Comparison of ENCODE assay signal across 8 mouse cellular contexts in genomic region chr4:123105451-123105790, GRCm38 (mm10). TPM values are rescaled to one million over a fixed set of nuclear protein-coding genes. Genes with fewer than 3 reads are reported as not detected.
DNase-seq lines count a peak whose midpoint lies in the region; ATAC-seq lines count a peak whose summit lies in the region.

No protein-coding gene starts in this region.

- peaks cover 48% of the 10 kb centered on the region for H3K27me3 ChIP-seq in heart, embryonic 15.5 days
- H3K27me3 ChIP-seq in embryonic facial prominence, embryonic 10.5 days (replicated peaks; ENCODE audit: low read depth, poor library complexity, severe bottlenecking), result peaks cover 63% of the 10 kb centered on the region
- H3K27me3 ChIP-seq in hindbrain, embryonic 16.5 days (replicated peaks; ENCODE audit: control insufficient read depth, insufficient read depth, low read length), result peaks cover 28% of the 10 kb centered on the region
- H3K27me3 ChIP-seq in midbrain, embryonic 13.5 days, result peaks cover 44% of the 10 kb centered on the region

- DNase-seq in heart, postnatal 4 days, result no peak
- no peak for DNase-seq in embryonic facial prominence, embryonic 10.5 days (ENCODE audit: low spot score)
- no peak for DNase-seq in frontal cortex, postnatal 36 days (ENCODE audit: low spot score in 2 of 2)
- no peak for DNase-seq in frontal cortex, postnatal 10 days (ENCODE audit: low spot score in 2 of 2)
- no peak for DNase-seq in right cerebral cortex, postnatal 10 days (ENCODE audit: low spot score in 2 of 2)

- 22% methylated on average over 24 of the region's 24 CpGs for WGBS in heart, embryonic 15.5 days
- 25% methylated on average over 24 of the region's 24 CpGs for WGBS in embryonic facial prominence, embryonic 10.5 days
- WGBS in hindbrain, embryonic 16.5 days, result 26% methylated on average over 22 of the region's 24 CpGs
- WGBS in midbrain, embryonic 13.5 days, result 24% methylated on average over 24 of the region's 24 CpGs

- H3K36me3 ChIP-seq in heart, embryonic 15.5 days, result no peaks in the 10 kb centered on the region
- H3K36me3 ChIP-seq in embryonic facial prominence, embryonic 10.5 days (replicated peaks), result no peaks in the 10 kb centered on the region
- H3K36me3 ChIP-seq in hindbrain, embryonic 16.5 days (ENCODE audit: control insufficient read depth, insufficient read depth, low read length), result no peaks in the 10 kb centered on the region
- H3K36me3 ChIP-seq in midbrain, embryonic 13.5 days, result no peaks in the 10 kb centered on the region

- peak overlapping the region; percentile 41 for H3K4me3 ChIP-seq in heart, embryonic 15.5 days
- H3K4me3 ChIP-seq in embryonic facial prominence, embryonic 10.5 days, result peak overlapping the region; percentile 51
- H3K4me3 ChIP-seq in hindbrain, embryonic 16.5 days (ENCODE audit: low read length), result peak overlapping the region; percentile 34
- H3K4me3 ChIP-seq in midbrain, embryonic 13.5 days (replicated peaks), result peak overlapping the region; percentile 34

- H3K27ac ChIP-seq in heart, embryonic 15.5 days, result no peak overlapping the region
- no peak overlapping the region for H3K27ac ChIP-seq in embryonic facial prominence, embryonic 10.5 days (replicated peaks)
- H3K27ac ChIP-seq in hindbrain, embryonic 16.5 days (ENCODE audit: low read depth, low read length), result no peak overlapping the region
- H3K27ac ChIP-seq in midbrain, embryonic 13.5 days, result no peak overlapping the region

- H3K4me1 ChIP-seq in heart, embryonic 15.5 days (replicated peaks), result peaks cover 13% of the 10 kb centered on the region
- peaks cover 12% of the 10 kb centered on the region for H3K4me1 ChIP-seq in embryonic facial prominence, embryonic 10.5 days
- peaks cover 6% of the 10 kb centered on the region; the same call in 1 of the 2 replicates for H3K4me1 ChIP-seq in hindbrain, embryonic 16.5 days (ENCODE audit: control insufficient read depth, insufficient read depth, low read depth, low read length)
- H3K4me1 ChIP-seq in midbrain, embryonic 13.5 days (replicated peaks), result peaks cover 9% of the 10 kb centered on the region

- ATAC-seq in heart, embryonic 15.5 days (replicated peaks; ENCODE audit: insufficient number of reproducible peaks, insufficient read depth, low FRiP score, low read depth), result 0 out of 2 replicates have a peak, but pooled peaks have one; percentile 8
- 0 out of 2 replicates have a peak, but pooled peaks have one; percentile 30 for ATAC-seq in hindbrain, embryonic 16.5 days
- peak; percentile 49 for ATAC-seq in midbrain, embryonic 13.5 days

- H3K9me3 ChIP-seq in heart, embryonic 15.5 days (replicated peaks), result no peaks in the 10 kb centered on the region
- no peaks in the 10 kb centered on the region for H3K9me3 ChIP-seq in embryonic facial prominence, embryonic 10.5 days
- no peaks in the 10 kb centered on the region for H3K9me3 ChIP-seq in hindbrain, embryonic 16.5 days (ENCODE audit: control insufficient read depth, low read length)
- H3K9me3 ChIP-seq in midbrain, embryonic 13.5 days, result no peaks in the 10 kb centered on the region

- H3K9ac ChIP-seq in heart, embryonic 15.5 days, result no peak overlapping the region
- peak overlapping the region; percentile 31 for H3K9ac ChIP-seq in hindbrain, embryonic 16.5 days (ENCODE audit: low read depth, low read length)
- no peak overlapping the region for H3K9ac ChIP-seq in midbrain, embryonic 13.5 days (replicated peaks)

- peak overlapping the region; percentile 62 for H3K4me2 ChIP-seq in heart, embryonic 15.5 days
- peak overlapping the region; percentile 51 for H3K4me2 ChIP-seq in hindbrain, embryonic 16.5 days (ENCODE audit: low read length)
- peak overlapping the region; percentile 50 for H3K4me2 ChIP-seq in midbrain, embryonic 13.5 days (replicated peaks)

RNA-seq across cellular contexts. Expression of gene Bmp8b, which starts 0.5 kb away (rescaled TPM):
- 0.15 and 0.36 TPM in 2 replicates for polyA plus RNA-seq in heart, embryonic 15.5 days (2015; fragmentation: Nextera tagmentation; extraction: Ambion mirVana)
- total RNA-seq in heart, postnatal 4 days (2021), result not detected
- polyA plus RNA-seq in embryonic facial prominence, embryonic 10.5 days (2016; fragmentation: Nextera tagmentation; extraction: Ambion mirVana), result 0.29 and 0.39 TPM in 2 replicates
- polyA plus RNA-seq in hindbrain, embryonic 16.5 days (2015; fragmentation: Nextera tagmentation; extraction: Ambion mirVana), result 0.56 and 0.58 TPM in 2 replicates
- polyA plus RNA-seq in midbrain, embryonic 13.5 days (2015; fragmentation: Nextera tagmentation; extraction: Ambion mirVana), result 0.13 and 0.14 TPM in 2 replicates

RNA-seq across cellular contexts. Expression of gene Oxct2b, which starts 10.6 kb away (rescaled TPM):
- polyA plus RNA-seq in heart, embryonic 15.5 days (2015; fragmentation: Nextera tagmentation; extraction: Ambion mirVana), result not detected in 2 replicates
- not detected for total RNA-seq in heart, postnatal 4 days (2021)
- 0.09 and 0.12 TPM in 2 replicates for polyA plus RNA-seq in embryonic facial prominence, embryonic 10.5 days (2016; fragmentation: Nextera tagmentation; extraction: Ambion mirVana)
- 0.59 and 0.81 TPM in 2 replicates for polyA plus RNA-seq in hindbrain, embryonic 16.5 days (2015; fragmentation: Nextera tagmentation; extraction: Ambion mirVana)
- polyA plus RNA-seq in midbrain, embryonic 13.5 days (2015; fragmentation: Nextera tagmentation; extraction: Ambion mirVana), result 0.11 and 0.14 TPM in 2 replicates

RNA-seq across cellular contexts. Expression of gene Ppie, which starts 34.3 kb away (rescaled TPM):
- polyA plus RNA-seq in heart, embryonic 15.5 days (2015; fragmentation: Nextera tagmentation; extraction: Ambion mirVana), result 51.3 and 58.0 TPM in 2 replicates
- 10 to 100 TPM; 33.5 to 35.2 TPM for total RNA-seq in heart, postnatal 4 days (2021)
- polyA plus RNA-seq in embryonic facial prominence, embryonic 10.5 days (2016; fragmentation: Nextera tagmentation; extraction: Ambion mirVana), result 131 TPM in 2 replicates
- 53.4 and 54.2 TPM in 2 replicates for polyA plus RNA-seq in hindbrain, embryonic 16.5 days (2015; fragmentation: Nextera tagmentation; extraction: Ambion mirVana)
- polyA plus RNA-seq in midbrain, embryonic 13.5 days (2015; fragmentation: Nextera tagmentation; extraction: Ambion mirVana), result 74.2 and 77.2 TPM in 2 replicates
